Mouse (Mus musculus) ES-Bruce4 (cell line): Measurements from ENCODE around the gene Mgat4a.

Experiments used
- CTCF ChIP-seq: IDR thresholded peaks from one replicate; pipeline ENCODE4 v1.8.1; 2011; ENCODE audit warnings: low read depth, low read length
- EP300 ChIP-seq: IDR thresholded peaks from 2 replicates; pipeline ENCODE4 v1.6.1; 2011; ENCODE audit warnings: low read depth, low read length; ENCODE audit not compliant: insufficient read depth
- POLR2A ChIP-seq: IDR thresholded peaks from one replicate; pipeline ENCODE4 v1.8.1; 2011; ENCODE audit warnings: low read length; ENCODE audit not compliant: insufficient read depth

- no peak for TF ChIP-seq EP300
- TF ChIP-seq POLR2A: no peak
- no peak for TF ChIP-seq CTCF
Measured at GRCm38 (mm10) chr1:37549501-37549900, 8.7 kb upstream of the Mgat4a start.
